Mouse (Mus musculus): ENCODE measurements at regions not wholly inside any gene's neighbourhood (a gene's known extent, or its start where the extent isn't known, plus 50 kb on each side); places are given as distances from the start of the nearest gene placed in this dataset.

GRCm38 (mm10) chr10:125693505-125693904, 272.5 kb upstream of the Lrig3 start:
- Histone ChIP-seq H3K9me3 (peaks cover 14% of the 10 kb centered on the region), H3K4me1 (no peaks in the 10 kb centered on the region), H3K36me3 (replicated peaks; ENCODE audit: low read length) (no peaks in the 10 kb centered on the region), H3K4me3 (replicated peaks) (no peak overlapping the region), H3K27me3 (replicated peaks) (no peaks in the 10 kb centered on the region)
- TF ChIP-seq FLI1 (IDR thresholded peaks at IDR 0.05; ENCODE audit: low read length): no peak
- TF ChIP-seq GATA1 (IDR thresholded peaks at IDR 0.05; ENCODE audit: borderline replicate concordance, low read length): no peak

GRCm38 (mm10) chr10:125696159-125696558, 269.8 kb upstream of the Lrig3 start:
- Histone ChIP-seq H3K4me1 (no peaks in the 10 kb centered on the region), H3K36me3 (replicated peaks; ENCODE audit: low read length) (no peaks in the 10 kb centered on the region), H3K9me3 (peaks cover 15% of the 10 kb centered on the region), H3K27me3 (replicated peaks) (no peaks in the 10 kb centered on the region), H3K4me3 (replicated peaks) (no peak overlapping the region)
- TF ChIP-seq FLI1 (IDR thresholded peaks at IDR 0.05; ENCODE audit: low read length) (no peak), GATA1 (IDR thresholded peaks at IDR 0.05; ENCODE audit: borderline replicate concordance, low read length) (no peak)

GRCm38 (mm10) chr10:125725077-125725680, 240.8 kb upstream of the Lrig3 start:
- no peaks in the 10 kb centered on the region for H3K4me1 ChIP-seq
- no peak overlapping the region for H3K4me3 ChIP-seq (replicated peaks)
- peaks cover 9% of the 10 kb centered on the region for H3K9me3 ChIP-seq
- H3K36me3 ChIP-seq (replicated peaks; ENCODE audit: low read length): no peaks in the 10 kb centered on the region
- no peak for TF ChIP-seq FLI1 (IDR thresholded peaks at IDR 0.05; ENCODE audit: low read length)
- TF ChIP-seq GATA1 (IDR thresholded peaks at IDR 0.05; ENCODE audit: borderline replicate concordance, low read length): no peak
- no peaks in the 10 kb centered on the region for H3K27me3 ChIP-seq (replicated peaks)

- Histone ChIP-seq H3K4me1 (no peaks in the 10 kb centered on the region), H3K27me3 (replicated peaks) (no peaks in the 10 kb centered on the region), H3K9me3 (peaks cover 9% of the 10 kb centered on the region), H3K36me3 (replicated peaks; ENCODE audit: low read length) (no peaks in the 10 kb centered on the region), H3K4me3 (replicated peaks) (no peak overlapping the region)
- TF ChIP-seq GATA1 (IDR thresholded peaks at IDR 0.05; ENCODE audit: borderline replicate concordance, low read length) (no peak), FLI1 (IDR thresholded peaks at IDR 0.05; ENCODE audit: low read length) (no peak)
Observed at GRCm38 (mm10) chr10:125725681-125726139, 240.3 kb upstream of the Lrig3 start.

- TF ChIP-seq GATA1 (IDR thresholded peaks at IDR 0.05; ENCODE audit: borderline replicate concordance, low read length) (no peak), FLI1 (IDR thresholded peaks at IDR 0.05; ENCODE audit: low read length) (no peak)
- Histone ChIP-seq H3K4me3 (replicated peaks) (no peak overlapping the region), H3K36me3 (replicated peaks; ENCODE audit: low read length) (no peaks in the 10 kb centered on the region), H3K4me1 (no peaks in the 10 kb centered on the region), H3K27me3 (replicated peaks) (no peaks in the 10 kb centered on the region), H3K9me3 (peaks cover 15% of the 10 kb centered on the region)
Observed at GRCm38 (mm10) chr10:125726546-125726945, 239.4 kb upstream of the Lrig3 start.

GRCm38 (mm10) chr10:125735744-125736494, 230.0 kb upstream of the Lrig3 start:
- Histone ChIP-seq H3K27me3 (replicated peaks) (no peaks in the 10 kb centered on the region), H3K4me3 (replicated peaks) (no peak overlapping the region), H3K9me3 (peaks cover 34% of the 10 kb centered on the region), H3K36me3 (replicated peaks; ENCODE audit: low read length) (no peaks in the 10 kb centered on the region), H3K4me1 (no peaks in the 10 kb centered on the region)
- TF ChIP-seq FLI1 (IDR thresholded peaks at IDR 0.05; ENCODE audit: low read length): no peak
- no peak for TF ChIP-seq GATA1 (IDR thresholded peaks at IDR 0.05; ENCODE audit: borderline replicate concordance, low read length)

GRCm38 (mm10) chr10:125743181-125743580, 222.8 kb upstream of the Lrig3 start:
- Histone ChIP-seq H3K27me3 (replicated peaks) (no peaks in the 10 kb centered on the region), H3K4me1 (no peaks in the 10 kb centered on the region), H3K36me3 (replicated peaks; ENCODE audit: low read length) (no peaks in the 10 kb centered on the region), H3K9me3 (peaks cover 19% of the 10 kb centered on the region), H3K4me3 (replicated peaks) (no peak overlapping the region)
- no peak for TF ChIP-seq FLI1 (IDR thresholded peaks at IDR 0.05; ENCODE audit: low read length)
- no peak for TF ChIP-seq GATA1 (IDR thresholded peaks at IDR 0.05; ENCODE audit: borderline replicate concordance, low read length)

GRCm38 (mm10) chr10:125749031-125749585, 216.9 kb upstream of the Lrig3 start:
- no peak for TF ChIP-seq FLI1 (IDR thresholded peaks at IDR 0.05; ENCODE audit: low read length)
- no peak for TF ChIP-seq GATA1 (IDR thresholded peaks at IDR 0.05; ENCODE audit: borderline replicate concordance, low read length)
- H3K9me3 ChIP-seq: peaks cover 28% of the 10 kb centered on the region
- H3K4me3 ChIP-seq (replicated peaks): no peak overlapping the region
- H3K4me1 ChIP-seq: no peaks in the 10 kb centered on the region
- no peaks in the 10 kb centered on the region for H3K27me3 ChIP-seq (replicated peaks)
- H3K36me3 ChIP-seq (replicated peaks; ENCODE audit: low read length): no peaks in the 10 kb centered on the region

GRCm38 (mm10) chr10:125752506-125753218, 213.3 kb upstream of the Lrig3 start:
- H3K9me3 ChIP-seq: peaks cover 31% of the 10 kb centered on the region
- H3K4me3 ChIP-seq (replicated peaks): no peak overlapping the region
- no peaks in the 10 kb centered on the region for H3K36me3 ChIP-seq (replicated peaks; ENCODE audit: low read length)
- TF ChIP-seq FLI1 (IDR thresholded peaks at IDR 0.05; ENCODE audit: low read length) (no peak), GATA1 (IDR thresholded peaks at IDR 0.05; ENCODE audit: borderline replicate concordance, low read length) (no peak)
- H3K27me3 ChIP-seq (replicated peaks): no peaks in the 10 kb centered on the region
- no peaks in the 10 kb centered on the region for H3K4me1 ChIP-seq
